Mouse (Mus musculus) skeletal muscle tissue, adult 2 months (tissue): ENCODE results near the gene Tufm.

Experiments used
- DNase-seq: peaks from one replicate; pipeline ENCODE4 v3.0.0-alpha.2; 2012; ENCODE audit warnings: low read depth, low spot score

Gene Tufm

DNA sequence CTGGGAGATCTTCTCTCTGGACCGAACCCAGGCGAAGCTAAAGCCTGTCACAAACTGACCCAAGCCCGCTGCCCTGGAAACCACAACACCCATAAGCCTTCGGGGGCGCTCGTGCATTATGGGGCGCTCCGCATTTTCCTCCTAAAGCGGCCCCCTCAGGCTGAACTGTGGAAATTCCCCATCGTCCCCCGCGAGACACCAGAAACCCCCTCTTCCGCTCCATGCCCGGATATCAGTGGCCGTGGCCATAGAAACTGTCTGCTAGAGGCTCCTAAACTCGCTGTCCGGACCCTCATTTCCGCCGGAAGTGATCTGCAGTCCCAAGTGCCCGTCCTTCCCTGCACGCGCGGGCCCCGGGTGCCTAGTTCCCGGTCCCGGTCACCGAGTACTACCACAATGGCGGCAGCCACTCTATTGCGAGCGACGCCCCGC lies at the start of gene Tufm:
Tufm (plus strand) TSS at position 310 of the 432 bp plus-strand sequence.
- DNase-seq, result peak; percentile 96

DNA sequence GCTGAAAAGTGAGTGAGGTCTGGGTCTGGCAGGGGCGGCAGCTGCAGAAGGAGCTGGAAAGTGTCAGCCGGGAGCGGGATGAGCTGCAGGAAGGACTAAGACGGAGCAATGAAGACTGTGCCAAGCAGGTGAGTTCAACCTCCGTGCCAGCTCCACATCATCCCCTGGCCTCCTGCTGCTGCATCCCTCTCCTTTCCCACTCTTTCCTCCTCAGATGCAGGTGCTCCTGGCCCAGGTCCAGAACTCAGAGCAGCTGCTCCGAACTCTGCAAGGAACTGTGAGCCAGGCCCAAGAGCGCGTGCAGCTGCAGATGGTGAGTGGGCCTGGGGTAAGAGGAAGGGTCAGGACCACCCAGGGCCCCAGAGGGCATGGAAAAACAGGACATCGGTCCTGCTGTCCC lies 47.0 kb upstream of the Tufm start:
- peak; percentile 53 for DNase-seq

DNA sequence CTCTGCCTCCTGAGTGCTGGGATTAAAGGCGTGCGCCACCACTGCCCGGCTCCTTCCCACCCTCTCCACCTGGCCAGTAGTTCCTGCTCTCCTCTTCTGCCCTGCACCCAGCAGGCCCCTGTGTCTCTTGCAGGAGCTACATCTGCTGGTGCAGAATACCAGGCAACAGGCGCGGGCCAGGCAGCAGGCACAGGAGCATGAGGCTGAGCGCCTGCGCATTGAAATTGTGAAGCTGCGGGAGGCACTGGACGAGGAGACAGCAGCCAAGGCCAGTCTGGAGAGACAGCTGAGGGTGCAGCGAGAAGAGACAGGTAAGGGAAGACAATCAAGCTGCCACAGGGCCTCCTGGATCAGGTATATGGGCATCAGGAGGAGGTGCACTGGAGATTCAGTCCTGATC lies 43.2 kb upstream of the Tufm start:
- DNase-seq, result peak; percentile 62

DNA sequence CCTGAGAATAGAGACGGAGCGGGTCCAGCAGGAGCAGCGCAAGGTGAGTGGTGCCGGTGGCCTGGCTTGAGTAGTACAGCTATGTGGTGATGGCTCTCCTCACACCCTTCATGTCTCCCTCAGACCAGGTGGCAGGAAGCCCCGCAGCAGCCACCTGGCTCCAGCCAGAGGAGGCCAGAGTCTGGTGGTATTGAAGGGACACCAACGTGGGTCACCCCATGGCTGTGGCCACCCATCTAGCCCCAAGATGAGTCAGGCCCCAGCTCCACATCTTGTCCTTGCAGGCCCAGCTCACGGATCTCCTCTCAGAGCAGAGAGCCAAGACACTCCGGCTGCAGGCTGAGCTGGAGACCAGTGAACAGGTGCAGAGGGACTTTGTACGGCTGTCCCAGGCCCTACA lies 42.6 kb upstream of the Tufm start:
- DNase-seq, result peak; percentile 84

DNA sequence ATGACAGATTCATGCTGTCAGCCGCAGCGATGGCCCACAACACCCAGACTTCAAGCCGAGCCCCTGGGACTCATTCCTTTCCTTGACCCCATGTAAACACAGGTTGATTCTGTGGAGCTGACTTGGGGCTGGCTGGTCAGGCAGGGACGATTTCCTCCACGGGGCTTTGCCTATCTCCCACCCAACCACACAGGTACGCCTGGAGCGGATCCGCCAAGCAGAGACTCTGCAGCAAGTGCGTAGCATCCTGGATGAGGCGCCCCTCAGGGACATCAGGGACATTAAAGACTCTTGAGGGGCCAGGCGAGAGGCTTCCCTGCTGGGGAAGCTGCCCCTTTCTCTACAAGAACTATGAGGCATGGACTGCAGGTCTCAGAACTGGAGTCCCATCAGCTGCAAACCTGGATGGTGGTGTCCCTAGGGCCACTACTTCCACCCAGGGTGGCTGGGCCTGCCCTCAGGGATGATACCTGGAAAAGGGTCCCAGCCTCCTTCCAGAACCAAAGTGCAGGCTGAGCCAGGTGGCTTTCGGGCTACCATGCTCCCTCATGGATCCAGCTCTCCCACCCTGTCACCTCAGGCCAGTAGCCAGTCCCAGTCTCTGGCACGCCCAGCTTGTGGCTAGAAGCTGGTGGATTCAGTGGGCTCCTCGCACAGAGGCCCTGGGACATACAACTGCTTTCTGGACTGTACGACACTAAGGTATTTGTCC lies 41.9 kb upstream of the Tufm start:
- peak; percentile 51 for DNase-seq

DNA sequence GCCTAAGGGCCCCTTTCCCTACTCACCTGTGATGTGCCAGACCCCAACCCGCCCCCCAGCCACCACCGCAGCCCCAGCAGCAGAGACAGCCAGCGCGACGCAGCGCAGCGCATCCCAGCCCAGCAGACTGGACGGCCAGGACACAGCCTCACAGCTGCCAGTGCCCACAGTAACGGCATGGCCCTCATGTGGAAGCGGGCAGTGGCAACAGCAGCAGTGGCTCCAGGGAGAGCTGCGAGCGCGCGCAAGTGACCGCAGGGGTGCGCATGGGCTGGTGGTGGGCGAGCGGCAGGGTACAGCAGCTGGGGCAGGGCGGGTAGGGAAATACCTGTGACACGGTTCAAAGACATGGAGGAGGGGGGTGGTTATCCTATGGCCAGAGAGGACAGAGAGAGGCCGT lies 40.9 kb upstream of the Tufm start:
- no peak for DNase-seq

DNA sequence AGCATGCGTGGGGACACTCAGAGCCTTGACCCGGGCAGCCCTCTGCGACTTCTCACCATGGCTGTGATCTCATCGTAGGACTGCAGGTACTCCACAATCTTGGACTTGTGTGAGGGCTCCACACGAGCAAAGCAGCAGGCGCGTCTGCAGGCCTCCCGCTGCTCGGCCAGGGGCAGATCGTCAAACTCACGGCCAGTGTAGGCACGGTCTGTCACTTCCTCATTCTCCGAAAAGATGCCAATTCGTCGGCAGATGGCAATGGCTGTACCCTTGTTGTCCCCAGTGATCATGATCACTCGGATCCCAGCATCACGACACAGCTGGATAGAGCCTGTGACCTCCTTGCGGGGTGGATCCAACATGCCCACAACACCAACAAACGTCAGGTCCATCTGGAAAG lies 38.7 kb upstream of the Tufm start:
- DNase-seq, result no peak

DNA sequence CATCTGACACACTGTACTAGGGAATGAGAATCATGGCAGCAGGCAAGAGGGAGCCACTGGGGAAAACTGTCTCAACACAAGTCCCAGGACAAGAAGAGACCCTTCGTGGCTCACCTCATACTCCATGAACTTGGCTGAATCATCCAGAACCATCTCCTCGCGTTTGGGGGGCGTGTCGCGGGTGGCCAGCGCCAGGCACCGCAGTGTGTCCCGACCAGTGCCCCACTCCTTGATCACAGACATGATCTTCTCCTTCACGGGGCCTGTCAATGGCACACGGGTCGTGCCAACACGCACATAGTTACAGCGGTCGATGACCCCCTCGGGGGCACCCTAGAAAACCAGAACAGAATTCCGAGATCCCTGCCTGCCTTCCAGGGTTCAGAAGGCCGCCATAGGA lies 37.2 kb upstream of the Tufm start:
- DNase-seq, result no peak

DNA sequence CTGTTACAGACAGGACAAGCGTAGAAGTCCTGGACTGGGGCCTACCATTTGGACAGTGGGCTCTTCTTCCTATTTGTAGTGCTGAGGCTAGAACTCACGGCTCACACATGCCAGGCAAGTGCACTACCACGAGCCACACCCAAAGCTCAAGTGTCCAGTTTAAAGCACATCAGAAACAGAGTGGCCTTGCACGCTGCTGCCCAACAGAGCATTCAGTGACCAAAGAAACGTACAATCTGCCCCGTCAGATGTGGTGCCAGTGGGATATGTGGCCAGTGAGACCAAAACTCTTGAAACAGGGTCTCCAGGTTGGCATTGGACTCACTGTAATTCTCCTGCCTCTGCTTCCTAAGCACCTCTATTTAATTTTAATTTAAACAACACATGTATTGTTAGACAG lies 36.5 kb upstream of the Tufm start:
- no peak for DNase-seq

DNA sequence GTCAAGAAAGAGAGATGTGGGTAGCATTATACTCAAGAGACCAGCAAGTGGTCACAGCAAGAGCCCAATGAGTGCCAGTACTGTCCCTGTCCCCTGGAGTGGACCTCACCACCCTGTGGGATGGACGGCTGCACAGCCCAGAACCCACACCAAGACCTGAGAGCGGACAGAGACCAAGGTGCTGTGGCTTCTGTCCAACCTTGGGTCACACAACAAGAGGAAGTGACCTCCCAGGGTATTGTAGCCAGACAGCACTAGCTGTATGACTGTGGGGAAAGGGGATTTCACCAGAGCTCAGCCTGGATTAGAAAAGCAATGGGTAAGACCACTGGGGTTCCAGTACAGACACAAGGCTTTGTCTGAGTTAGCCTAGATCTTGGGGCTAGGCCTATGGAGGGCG lies 34.9 kb upstream of the Tufm start:
- no peak for DNase-seq

DNA sequence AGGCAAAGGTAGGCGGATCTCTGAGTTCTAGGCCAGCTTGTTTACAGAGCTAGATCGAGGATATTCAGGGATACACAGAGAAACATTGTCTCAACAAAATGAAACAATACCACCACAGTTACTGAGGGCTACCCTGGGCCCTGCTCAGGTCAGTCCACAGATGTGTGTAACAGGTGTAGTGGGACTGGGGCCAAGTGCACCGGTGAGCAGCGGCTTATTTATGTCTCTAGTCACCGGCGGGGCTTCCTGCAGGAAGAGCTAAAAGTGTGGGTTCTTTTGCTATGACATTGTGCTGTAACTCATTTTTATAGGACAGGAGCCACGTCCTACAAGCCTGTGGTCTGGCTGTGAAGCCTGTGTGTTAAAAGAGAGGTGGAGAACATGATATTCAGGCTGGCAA lies 33.3 kb upstream of the Tufm start:
- peak; percentile 69 for DNase-seq

DNA sequence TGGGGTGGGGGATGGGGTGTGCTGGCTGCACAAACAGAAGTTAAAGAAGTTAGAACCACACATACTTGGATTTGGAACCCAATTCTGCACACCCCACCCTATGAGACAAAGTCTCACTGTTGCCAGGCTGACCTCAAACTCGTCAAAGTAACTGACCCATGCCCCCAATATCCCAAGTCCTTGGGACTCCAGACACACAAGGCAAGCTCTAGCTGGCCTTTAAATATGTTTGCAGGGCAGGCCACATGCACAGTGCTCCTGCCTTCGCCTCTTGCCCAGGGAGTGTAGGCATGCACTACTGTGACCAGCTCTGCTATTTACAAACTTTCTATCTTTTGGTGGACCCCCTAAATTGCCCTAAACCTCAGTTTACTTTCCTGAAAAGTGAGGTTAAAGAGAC lies 31.9 kb upstream of the Tufm start:
- peak; percentile 57 for DNase-seq

DNA sequence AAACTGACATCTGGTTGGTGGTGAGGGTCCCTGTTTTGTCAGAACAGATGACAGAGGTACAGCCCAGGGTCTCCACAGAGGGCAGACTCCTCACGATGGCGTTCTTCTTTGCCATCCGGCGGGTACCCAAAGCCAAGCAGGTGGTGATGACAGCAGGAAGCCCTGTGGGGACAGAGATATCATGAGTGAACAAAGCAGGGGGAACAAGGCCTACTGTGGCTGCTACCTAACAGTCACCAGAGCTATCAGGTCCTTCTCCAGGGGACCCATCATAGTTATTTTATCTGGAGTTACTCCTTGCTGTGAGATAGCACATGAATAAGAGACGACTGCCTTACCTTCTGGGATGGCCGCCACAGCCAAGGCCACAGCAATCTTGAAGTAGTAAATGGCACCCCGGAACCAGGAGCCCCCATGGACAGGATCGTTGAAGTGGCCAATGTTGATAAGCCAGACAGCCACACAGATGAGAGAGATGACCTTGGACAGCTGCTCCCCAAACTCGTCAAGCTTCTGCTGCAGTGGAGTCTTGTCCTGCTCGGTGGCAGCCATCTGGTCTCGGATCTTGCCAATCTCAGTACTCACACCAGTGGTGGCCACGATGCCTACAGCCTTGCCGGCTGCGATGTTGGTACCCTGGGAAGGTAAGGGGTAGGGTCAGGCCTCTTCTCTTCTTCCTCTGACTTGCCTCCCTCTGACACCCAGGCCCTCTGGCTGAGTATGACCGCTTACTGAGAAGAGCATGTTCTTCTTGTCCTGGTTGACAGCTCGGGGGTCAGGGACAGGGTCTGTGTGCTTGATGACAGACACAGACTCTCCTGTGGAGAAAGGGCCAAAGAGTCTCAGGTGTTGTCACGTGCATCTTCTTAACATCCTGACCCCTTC lies 30.5 kb upstream of the Tufm start:
- DNase-seq, result peak; percentile 55

DNA sequence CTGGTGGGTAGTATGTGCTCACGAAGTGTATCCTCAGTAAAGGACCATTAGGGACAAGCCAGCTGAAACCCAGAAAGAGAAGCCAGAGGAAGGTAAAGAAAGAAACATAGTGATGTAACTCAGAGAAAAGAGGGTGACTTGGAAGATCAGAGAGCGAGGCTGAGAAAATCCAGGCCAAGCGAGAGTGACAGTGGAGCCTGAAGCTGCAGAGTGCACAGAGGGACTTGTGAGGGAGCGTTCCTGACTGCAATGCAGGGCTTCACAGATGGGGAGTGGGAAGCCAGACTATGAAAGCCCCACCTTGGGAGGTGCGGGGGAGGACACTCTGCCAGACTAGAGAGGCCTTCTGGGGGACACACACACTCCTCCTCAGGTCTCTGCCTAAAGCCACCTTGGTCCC lies 28.9 kb upstream of the Tufm start:
- no peak for DNase-seq

DNA sequence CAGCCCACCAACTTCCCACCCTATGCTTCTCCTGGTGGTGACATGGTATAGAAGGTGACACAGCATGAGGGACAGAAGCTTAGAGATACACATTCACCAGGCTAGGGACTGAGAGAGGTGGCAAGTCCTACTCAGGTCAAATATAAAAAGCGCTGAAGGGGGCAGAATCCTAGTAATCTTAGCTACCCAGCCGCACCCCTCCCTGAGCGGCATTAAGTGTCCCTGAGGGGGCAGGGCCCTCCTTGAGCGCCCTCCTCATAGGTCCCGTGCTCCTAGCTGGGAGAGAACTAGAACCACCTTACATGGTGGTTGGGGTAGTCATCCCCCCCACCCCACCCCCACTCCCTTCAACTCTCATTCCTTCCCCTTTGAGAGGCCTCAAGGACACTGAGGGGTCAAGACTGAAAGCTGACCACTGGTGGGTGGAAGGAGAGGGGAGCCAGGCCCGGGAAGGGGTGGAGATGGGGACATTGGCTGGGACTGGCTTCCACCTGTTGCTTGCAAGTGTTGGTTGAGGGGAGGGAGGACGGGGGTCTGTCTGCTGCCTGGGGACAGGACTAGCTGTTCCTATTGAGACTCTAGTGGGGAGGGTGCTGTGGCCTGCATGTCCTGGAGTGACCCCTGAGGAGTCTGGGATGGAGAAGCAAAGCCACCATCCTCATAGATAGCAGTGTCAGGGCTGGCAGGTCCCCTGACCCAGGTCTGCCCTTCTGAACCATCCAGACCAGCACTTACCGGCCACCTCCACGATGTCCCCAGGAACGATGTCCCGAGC lies 28.1 kb upstream of the Tufm start:
- peak; percentile 95 for DNase-seq

DNA sequence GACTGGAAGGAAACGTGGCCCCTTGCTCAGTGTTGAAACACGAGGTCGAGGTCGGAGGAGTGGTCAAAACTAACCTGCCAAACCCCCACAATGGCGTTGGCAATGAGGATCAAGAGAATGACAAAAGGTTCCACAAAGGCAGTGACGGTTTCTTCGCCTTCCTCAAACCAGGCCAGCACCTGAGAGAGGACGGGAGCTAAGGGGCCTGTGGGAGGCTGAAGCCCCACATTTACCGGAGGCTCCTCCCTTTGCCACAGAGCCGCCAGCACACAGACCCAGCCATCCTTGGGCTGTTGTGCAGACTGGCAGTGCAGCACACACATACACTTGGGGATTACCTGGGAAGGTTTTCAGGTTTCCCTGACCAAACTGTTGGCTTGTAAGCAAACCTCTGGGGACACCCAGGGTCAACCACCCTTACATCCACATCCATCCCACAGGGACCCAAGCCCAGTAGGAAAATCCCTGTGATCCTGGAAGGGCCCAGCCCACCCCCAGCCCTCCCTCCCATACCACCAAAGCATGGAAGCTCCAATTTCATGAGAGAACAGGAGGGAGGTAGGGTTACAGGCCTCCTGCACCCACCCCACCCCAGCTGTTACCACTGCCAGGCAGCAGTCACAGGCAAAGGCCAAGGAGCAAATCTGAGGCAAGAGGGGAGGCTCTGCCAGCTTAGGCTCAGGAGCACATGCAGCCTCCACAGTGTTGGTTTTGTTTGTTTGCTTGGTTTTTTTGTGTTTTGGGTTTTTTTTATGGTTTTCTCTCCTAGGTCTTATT lies 26.4 kb upstream of the Tufm start:
- DNase-seq, result peak; percentile 73

DNA sequence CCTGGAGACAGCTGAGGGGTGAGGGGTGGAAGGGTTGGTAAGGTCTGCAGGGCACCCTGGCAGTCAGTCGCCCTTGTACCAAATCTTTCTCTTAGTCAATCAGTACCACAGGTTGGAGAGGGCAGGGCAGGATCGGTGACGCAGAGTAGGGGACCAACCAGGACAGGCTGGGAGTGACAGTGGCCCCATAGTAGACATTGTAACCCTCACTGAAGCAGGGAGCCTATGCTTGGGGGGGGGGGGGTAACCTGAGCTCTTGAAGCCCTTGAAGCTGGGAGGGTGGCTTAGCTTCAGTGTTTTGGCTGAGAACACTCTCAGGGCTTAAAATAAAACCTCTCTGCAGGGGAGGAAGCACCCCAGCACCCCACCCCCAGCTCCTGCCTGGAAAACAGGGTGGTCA lies 25.5 kb upstream of the Tufm start:
- DNase-seq, result peak; percentile 89

DNA sequence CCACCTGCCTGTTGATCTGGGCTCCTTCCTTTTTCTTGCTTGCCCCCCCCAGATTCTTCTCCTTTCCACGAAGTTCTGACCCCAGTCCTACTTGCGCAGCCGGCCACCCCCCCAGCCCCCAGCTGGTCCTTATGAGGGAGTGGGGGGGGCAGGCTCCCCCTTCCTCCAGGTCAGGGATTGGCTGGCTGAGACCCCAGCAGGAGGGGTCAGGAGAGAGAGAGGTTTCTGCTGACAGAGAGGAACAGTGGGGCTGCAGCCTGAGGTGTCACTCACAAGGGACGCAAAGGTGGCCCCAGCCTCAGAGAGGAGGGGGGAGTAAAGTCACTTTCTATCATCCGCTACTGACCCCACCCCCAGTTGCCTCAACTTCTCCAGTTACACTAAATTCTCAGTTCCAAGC lies 24.2 kb upstream of the Tufm start, which contains the start of gene Atp2a1:
Atp2a1 (minus strand) TSS at position 105 of the 400 bp plus-strand sequence.
- DNase-seq, result peak; percentile 96

DNA sequence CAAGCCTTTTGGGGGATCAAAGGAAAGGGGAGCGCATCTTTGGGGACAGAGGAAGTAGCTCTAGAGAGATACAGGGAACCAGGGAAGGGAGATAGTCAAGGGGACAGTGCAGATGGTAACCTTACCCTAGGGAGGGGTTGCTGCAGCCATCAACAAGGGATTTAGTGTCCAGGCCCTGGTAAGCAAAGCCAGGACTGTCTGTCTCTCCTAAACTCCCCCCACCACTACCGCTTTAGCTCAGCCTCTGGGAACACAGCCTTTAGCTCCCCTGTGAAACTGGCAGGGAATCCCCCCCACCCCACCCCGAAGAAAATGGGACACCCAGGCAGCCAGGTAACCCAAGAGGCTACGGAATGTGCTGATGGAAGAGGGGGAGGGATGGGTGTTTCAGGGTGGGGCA lies 23.6 kb upstream of the Tufm start:
- DNase-seq, result peak; percentile 90

DNA sequence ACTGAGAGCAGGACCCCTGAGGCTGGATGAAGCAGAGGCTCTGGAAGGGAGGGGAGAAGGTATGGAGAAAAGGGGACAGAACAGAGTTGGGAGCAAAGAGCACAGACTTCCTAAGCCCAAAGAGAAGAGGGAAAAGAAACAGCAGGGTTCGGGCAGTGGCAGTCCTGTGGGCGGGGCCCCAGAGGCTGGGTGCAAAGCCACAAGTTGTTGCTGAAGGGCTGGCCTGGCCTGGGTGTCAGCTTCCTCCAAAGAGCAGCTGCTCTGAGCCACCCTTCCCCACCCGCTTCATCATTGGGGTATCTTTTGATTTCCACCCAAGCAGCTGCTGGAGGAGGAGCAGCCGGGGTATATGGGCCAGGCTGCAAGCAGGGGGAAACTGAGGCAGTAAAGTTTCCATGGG lies 23.0 kb upstream of the Tufm start:
- DNase-seq, result peak; percentile 86

DNA sequence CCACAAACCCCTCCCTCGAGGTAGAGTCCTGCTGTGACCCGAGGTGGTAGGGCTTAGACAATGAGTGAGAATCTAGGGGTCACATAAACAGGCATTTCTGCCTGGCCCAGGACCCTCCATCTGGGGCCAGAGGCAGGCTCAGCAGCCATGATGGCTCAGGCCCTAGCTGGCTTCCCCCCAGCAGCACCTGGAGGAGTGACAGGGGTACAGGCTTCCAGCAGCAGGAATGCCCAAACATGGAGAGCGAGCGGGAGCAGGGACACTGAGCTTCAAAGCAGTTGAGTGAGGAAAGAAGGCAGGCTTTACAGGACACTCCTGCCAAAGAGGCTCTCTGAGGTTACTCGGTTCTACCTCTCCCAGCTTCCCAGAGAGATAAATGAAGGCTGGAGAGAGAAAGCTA lies 22.3 kb upstream of the Tufm start:
- DNase-seq, result peak; percentile 89
